Mouse (Mus musculus): ENCODE results near the gene Socs1.

GRCm38 (mm10) chr16:10739854-10740398 is 45.4 kb downstream of the Socs1 start:
- no peak for TF ChIP-seq POLR2A (IDR thresholded peaks at IDR 0.05; ENCODE audit: low read depth, low read length)
- no peak for TF ChIP-seq CTCF (conservative IDR thresholded peaks at IDR 0.05; ENCODE audit: insufficient read depth, insufficient read length, low read depth, low read length)

Data from kidney, adult 2 months (tissue).